Mouse (Mus musculus) CH12.LX (cell line): ENCODE results near the gene Arrb1. TPM values are rescaled to one million over a fixed set of nuclear protein-coding genes. Genes with fewer than 3 reads are reported as not detected.

Experiments used
- DNase-seq: peaks from one replicate; pipeline ENCODE4 v3.0.0-alpha.2; 2013; ENCODE audit errors: extremely low read depth
- H3K27ac ChIP-seq: 2 replicates; pipeline ENCODE4 v1.5.1; 2012; ENCODE audit warnings: low read depth, mild to moderate bottlenecking, control low read depth, moderate library complexity; ENCODE audit not compliant: insufficient read depth
- H3K27me3 ChIP-seq: replicated peaks from 2 replicates; pipeline ENCODE3; 2012; ENCODE audit warnings: inconsistent platforms
- H3K36me3 ChIP-seq, 2 experiments: replicated peaks in 1 of 2; 2 replicates each; pipeline versions ENCODE3 to v1.6.1; 2012; ENCODE audit warnings: inconsistent platforms in 1 of 2, low read length in 1 of 2, mild to moderate bottlenecking in 1 of 2, mixed read lengths in 1 of 2, moderate library complexity in 1 of 2; ENCODE audit not compliant: control insufficient read depth in 1 of 2, insufficient read depth in 1 of 2
- H3K4me1 ChIP-seq, 2 experiments: 2 replicates each; pipeline ENCODE4 v1.6.1; 2012; ENCODE audit warnings: inconsistent platforms in 1 of 2, moderate library complexity in 1 of 2; ENCODE audit not compliant: insufficient read depth in 2 of 2, control insufficient read depth in 1 of 2
- H3K4me2 ChIP-seq: 2 replicates; pipeline ENCODE4 v1.6.1; 2012; ENCODE audit warnings: low read depth, mild to moderate bottlenecking, control low read depth; ENCODE audit not compliant: poor library complexity, insufficient read depth, severe bottlenecking
- H3K4me3 ChIP-seq, 3 experiments: fragments of 150-350 bp in 1 of 3; sonication (generic) in 1 of 3; replicated peaks in 1 of 3; 2 replicates each; pipeline versions ENCODE3 to v1.5.1; 2011 to 2012; ENCODE audit warnings: low read depth in 2 of 3, low read length in 2 of 3, mild to moderate bottlenecking in 2 of 3, moderate library complexity in 2 of 3, control low read depth in 1 of 3, improper control_type of control experiment in 1 of 3, inconsistent platforms in 1 of 3, mixed read lengths in 1 of 3; ENCODE audit not compliant: poor library complexity in 1 of 3
- H3K79me2 ChIP-seq: replicated peaks from 2 replicates; pipeline ENCODE4 v1.6.1; 2012; ENCODE audit warnings: mild to moderate bottlenecking, moderate library complexity; ENCODE audit not compliant: control insufficient read depth, poor library complexity, insufficient read depth, severe bottlenecking; ENCODE audit errors: extremely low read depth
- H3K9ac ChIP-seq: 2 replicates; pipeline ENCODE4 v1.6.1; 2012; ENCODE audit warnings: low read depth, mild to moderate bottlenecking, control low read depth, moderate library complexity; ENCODE audit not compliant: insufficient read depth
- H3K9me3 ChIP-seq: replicated peaks from 2 replicates; pipeline ENCODE3; 2012; ENCODE audit warnings: low read length, inconsistent platforms, mixed read lengths
- BHLHE40 ChIP-seq: IDR thresholded peaks from 2 replicates; pipeline ENCODE4 v1.6.1; 2011; ENCODE audit warnings: mild to moderate bottlenecking, low read depth, low read length, improper control_type of control experiment
- CHD1 ChIP-seq: IDR thresholded peaks from 2 replicates; pipeline ENCODE4 v1.6.1; 2012; ENCODE audit warnings: low read depth, low read length, improper control_type of control experiment, inconsistent platforms
- CHD2 ChIP-seq: IDR thresholded peaks from 2 replicates; pipeline ENCODE4 v1.6.1; 2011; ENCODE audit warnings: low read length, improper control_type of control experiment
- CTCF ChIP-seq, 2 experiments: IDR thresholded peaks in 1 of 2; conservative IDR thresholded peaks in 1 of 2; 2 replicates each; pipeline ENCODE4 v1.5.1; 2011 to 2012; ENCODE audit warnings: low read depth in 2 of 2, low read length in 2 of 2, improper control_type of control experiment in 1 of 2, inconsistent platforms in 1 of 2, mild to moderate bottlenecking in 1 of 2, moderate library complexity in 1 of 2
- E2F4 ChIP-seq: IDR thresholded peaks from 2 replicates; pipeline ENCODE4 v1.6.1; 2011; ENCODE audit warnings: low read depth, low read length, improper control_type of control experiment; ENCODE audit not compliant: insufficient replicate concordance
- ELF1 ChIP-seq: IDR thresholded peaks from 2 replicates; pipeline ENCODE4 v1.6.1; 2014; ENCODE audit warnings: low read depth, mild to moderate bottlenecking, inconsistent platforms, low read length, improper control_type of control experiment
- EP300 ChIP-seq: IDR thresholded peaks from 2 replicates; pipeline ENCODE4 v1.6.1; 2011; ENCODE audit warnings: low read length, improper control_type of control experiment
- GABPA ChIP-seq: IDR thresholded peaks from 2 replicates; pipeline ENCODE4 v1.6.1; 2012; ENCODE audit warnings: low read depth, low read length, improper control_type of control experiment, inconsistent platforms; ENCODE audit not compliant: insufficient replicate concordance
- IRF4 ChIP-seq: IDR thresholded peaks from 2 replicates; pipeline ENCODE4 v1.6.1; 2014; ENCODE audit warnings: low read depth, mild to moderate bottlenecking, inconsistent platforms, low read length, improper control_type of control experiment
- JUN ChIP-seq: IDR thresholded peaks from 2 replicates; pipeline ENCODE4 v1.6.1; 2011; ENCODE audit warnings: low read depth, mild to moderate bottlenecking, low read length, improper control_type of control experiment, moderate library complexity; ENCODE audit not compliant: insufficient read depth
- MEF2A ChIP-seq: IDR thresholded peaks from 2 replicates; pipeline ENCODE4 v1.6.1; 2014; ENCODE audit warnings: low read depth, mild to moderate bottlenecking, inconsistent platforms, low read length, improper control_type of control experiment, borderline replicate concordance
- MXI1 ChIP-seq: IDR thresholded peaks from 2 replicates; pipeline ENCODE4 v1.6.1; 2011; ENCODE audit warnings: mild to moderate bottlenecking, low read depth, low read length, improper control_type of control experiment
- PAX5 ChIP-seq: IDR thresholded peaks from 2 replicates; pipeline ENCODE4 v1.6.1; 2012; ENCODE audit warnings: low read length, inconsistent platforms, mixed read lengths
- POLR2A ChIP-seq: IDR thresholded peaks from 2 replicates; pipeline ENCODE4 v1.6.1; 2011; ENCODE audit warnings: low read depth, mild to moderate bottlenecking, improper control_type of control experiment, low read length
- POLR2AphosphoS2 ChIP-seq: IDR thresholded peaks from 2 replicates; pipeline ENCODE4 v1.6.1; 2011; ENCODE audit warnings: low read depth, low read length, improper control_type of control experiment
- RAD21 ChIP-seq: IDR thresholded peaks from 2 replicates; pipeline ENCODE4 v1.6.1; 2011; ENCODE audit warnings: low read depth, mild to moderate bottlenecking, low read length, improper control_type of control experiment, moderate library complexity
- RCOR1 ChIP-seq: conservative IDR thresholded peaks from 2 replicates; pipeline ENCODE4 v1.6.1; 2012; ENCODE audit warnings: low read depth, mild to moderate bottlenecking, inconsistent platforms, low read length, improper control_type of control experiment
- SIN3A ChIP-seq: IDR thresholded peaks from 2 replicates; pipeline ENCODE4 v1.6.1; 2012; ENCODE audit warnings: low read length, improper control_type of control experiment, inconsistent platforms
- TBP ChIP-seq: conservative IDR thresholded peaks from 2 replicates; pipeline ENCODE4 v1.6.1; 2011; ENCODE audit warnings: low read depth, low read length, improper control_type of control experiment
- TCF12 ChIP-seq: IDR thresholded peaks from 2 replicates; pipeline ENCODE4 v1.6.1; 2014; ENCODE audit warnings: low read depth, mild to moderate bottlenecking, inconsistent platforms, low read length, improper control_type of control experiment
- UBTF ChIP-seq: IDR thresholded peaks from 2 replicates; pipeline ENCODE4 v1.6.1; 2012; ENCODE audit warnings: low read depth, mild to moderate bottlenecking, inconsistent platforms, low read length, improper control_type of control experiment, moderate library complexity
- ZC3H11A ChIP-seq: IDR thresholded peaks from 2 replicates; pipeline ENCODE4 v1.6.1; 2012; ENCODE audit warnings: low read depth, mild to moderate bottlenecking, inconsistent platforms, low read length, improper control_type of control experiment
- ZMIZ1 ChIP-seq: IDR thresholded peaks from 2 replicates; pipeline ENCODE4 v1.6.1; 2012; ENCODE audit warnings: low read depth, mild to moderate bottlenecking, inconsistent platforms, low read length, improper control_type of control experiment
- ZNF384 ChIP-seq: IDR thresholded peaks from 2 replicates; pipeline ENCODE4 v1.6.1; 2012; ENCODE audit warnings: low read depth, low read length, improper control_type of control experiment, inconsistent platforms
- dilution Hi-C: fragments of 300-500 bp; cut with MboI; formaldehyde crosslinking; loops from 2 replicates; pipeline ENCODE4 v1.14.3; 2020; ENCODE audit warnings: low sequenced_read_pairs; ENCODE audit not compliant: extremely low pct_unique_long_range_greater_than_20kb, extremely low pct_ligation_motif_present
- in situ Hi-C: fragments of 300-500 bp; cut with MboI; formaldehyde crosslinking; loops from 3 replicates; pipeline ENCODE4 v1.14.3; 2019; ENCODE audit warnings: low sequenced_read_pairs, low pct_ligation_motif_present, low pct_unique_long_range_greater_than_20kb, mixed read lengths
- polyA plus RNA-seq: library from polyadenylated mRNA; unstranded; fragments of >175 nt; gene quantifications from 2 replicates; pipeline ENCODE4 v1.2.1, GENCODE M21; 2012; ENCODE audit warnings: low read depth; ENCODE audit not compliant: insufficient read length
- total RNA-seq, 2 experiments: library from RNA; depleted of rRNA; stranded (reverse); fragments of 300-350 nt in 1 of 2; fragments of >200 nt in 1 of 2; gene quantifications; 2 replicates each; pipeline ENCODE4 v1.2.3; 2012 to 2014

Gene Arrb1
- total and polyA plus RNA-seq, 3 experiments, result 3.3 to 5.2 (median 4.2) TPM

GRCm38 (mm10) chr7:99555862-99556261 lies 20.6 kb downstream of the Arrb1 start (continued):
- TF ChIP-seq GABPA (no peak), CTCF (conservative IDR thresholded peaks at IDR 0.05 in 1 of 2, IDR thresholded peaks at IDR 0.05 in 1 of 2; ENCODE audit: low read depth in 2 of 2, low read length in 2 of 2) (peak; percentile 39 to 96; a peak in 3 of 4 replicates), RAD21 (peak; percentile 95), JUN (no peak), EP300 (no peak), CHD1 (no peak), UBTF (no peak)

GRCm38 (mm10) chr7:99559091-99559490 lies 23.8 kb downstream of the Arrb1 start:
- Histone ChIP-seq H3K4me1 (peaks cover 2 to 23% of the 10 kb centered on the region in 2 experiments; a peak in 2 of 4 replicates), H3K4me3 (no peak overlapping the region), H3K27me3 (no peaks in the 10 kb centered on the region), H3K79me2 (no peaks in the 10 kb centered on the region), H3K27ac (no peak overlapping the region), H3K9me3 (no peaks in the 10 kb centered on the region), H3K4me2 (no peak overlapping the region), H3K9ac (no peak overlapping the region), H3K36me3 (no peaks in the 10 kb centered on the region)
- peak; percentile 28 for DNase-seq
- in situ Hi-C loops (loop anchor here (5.0 to 10.0 kb wide), 3 partner anchors 33 to 194 kb away; no protein-coding TSS in a partner anchor), dilution Hi-C loops (no loop called here)
- peak; percentile 21; the same call in 1 of the 2 replicates for TF ChIP-seq MXI1
- TF ChIP-seq RCOR1, result 0 out of 2 replicates have a peak, but pooled peaks have one; percentile 67
- no peak for TF ChIP-seq PAX5
- TF ChIP-seq MEF2A, result no peak
- TF ChIP-seq E2F4, result no peak
- TF ChIP-seq CTCF (conservative IDR thresholded peaks at IDR 0.05 in 1 of 2, IDR thresholded peaks at IDR 0.05 in 1 of 2; ENCODE audit: low read depth in 2 of 2, low read length in 2 of 2), result no peak
- 0 out of 2 replicates have a peak, but pooled peaks have one; percentile 41 for TF ChIP-seq IRF4
- peak; percentile 37; the same call in 1 of the 2 replicates for TF ChIP-seq CHD2
- no peak for TF ChIP-seq TBP
- TF ChIP-seq EP300, result peak; percentile 79
- no peak for TF ChIP-seq CHD1
- TF ChIP-seq ZNF384, result no peak
- TF ChIP-seq POLR2AphosphoS2, result no peak
- peak; percentile 78 for TF ChIP-seq TCF12
- no peak for TF ChIP-seq RAD21
- peak; percentile 62 for TF ChIP-seq BHLHE40
- TF ChIP-seq ZMIZ1, result no peak
- no peak for TF ChIP-seq SIN3A
- TF ChIP-seq ZC3H11A, result no peak
- TF ChIP-seq ELF1, result no peak
- TF ChIP-seq POLR2A, result no peak
